Mouse (Mus musculus): ENCODE measurements around the gene Adamts17. TPM values are rescaled to one million over a fixed set of nuclear protein-coding genes. Genes with fewer than 3 reads are reported as not detected.

Adamts17 gene
- polyA plus RNA-seq, 2 experiments: 16.0 to 19.5 TPM

GRCm38 (mm10) chr7:67168288-67168687 lies 328.8 kb downstream of the Adamts17 start:
- no peaks in the 10 kb centered on the region for H3K9me3 ChIP-seq (ENCODE audit: control insufficient read depth, low read length)
- no peak overlapping the region for H3K27ac ChIP-seq (replicated peaks; ENCODE audit: low read depth, low read length)
- DNase-seq (ENCODE audit: low spot score) (no peak), ATAC-seq (ENCODE audit: low FRiP score, low read depth) (0 out of 2 replicates have a peak, but pooled peaks have one; percentile 34)
- peaks cover 13% of the 10 kb centered on the region for H3K4me1 ChIP-seq (ENCODE audit: control insufficient read depth, insufficient read depth, low read length)
- H3K27me3 ChIP-seq (ENCODE audit: control insufficient read depth, insufficient read depth, low read length): no peaks in the 10 kb centered on the region
- H3K4me2 ChIP-seq (replicated peaks; ENCODE audit: low read depth, low read length, severe bottlenecking): no peak overlapping the region
- H3K36me3 ChIP-seq (ENCODE audit: control insufficient read depth, insufficient read depth, low read length): no peaks in the 10 kb centered on the region
- H3K4me3 ChIP-seq (replicated peaks; ENCODE audit: low read length): no peak overlapping the region
- no peak for TF ChIP-seq POLR2A (IDR thresholded peaks at IDR 0.05; ENCODE audit: borderline replicate concordance, extremely low read depth, insufficient read depth, insufficient read length)
- 53% methylated on average over 9 of the region's 9 CpGs for WGBS
- H3K9ac ChIP-seq (ENCODE audit: low read depth, low read length, severe bottlenecking): no peak overlapping the region

GRCm38 (mm10) chr7:67168763-67169569 lies 329.4 kb downstream of the Adamts17 start:
- DNase-seq (ENCODE audit: low spot score): no peak
- H3K27me3 ChIP-seq (ENCODE audit: control insufficient read depth, insufficient read depth, low read length): no peaks in the 10 kb centered on the region

GRCm38 (mm10) chr7:67173522-67174195 lies 334.1 kb downstream of the Adamts17 start:
- WGBS: 65% methylated on average over 2 of the region's 2 CpGs
- no peak overlapping the region for H3K27ac ChIP-seq (replicated peaks; ENCODE audit: low read depth, low read length)
- no peak for TF ChIP-seq POLR2A (IDR thresholded peaks at IDR 0.05; ENCODE audit: borderline replicate concordance, extremely low read depth, insufficient read depth, insufficient read length)
- no peaks in the 10 kb centered on the region for H3K9me3 ChIP-seq (ENCODE audit: control insufficient read depth, low read length)
- no peaks in the 10 kb centered on the region for H3K27me3 ChIP-seq (ENCODE audit: control insufficient read depth, insufficient read depth, low read length)
- no peak for ATAC-seq (ENCODE audit: low FRiP score, low read depth)
- no peaks in the 10 kb centered on the region for H3K36me3 ChIP-seq (ENCODE audit: control insufficient read depth, insufficient read depth, low read length)
- no peak overlapping the region for H3K4me2 ChIP-seq (replicated peaks; ENCODE audit: low read depth, low read length, severe bottlenecking)
- H3K9ac ChIP-seq (ENCODE audit: low read depth, low read length, severe bottlenecking): no peak overlapping the region
- peaks cover 5% of the 10 kb centered on the region for H3K4me1 ChIP-seq (ENCODE audit: control insufficient read depth, insufficient read depth, low read length)
- H3K4me3 ChIP-seq (replicated peaks; ENCODE audit: low read length): no peak overlapping the region
- DNase-seq (ENCODE audit: low spot score): no peak

More at GRCm38 (mm10) chr7:67168763-67169569, 329.4 kb downstream of the Adamts17 start:
- H3K4me2 ChIP-seq (replicated peaks; ENCODE audit: low read depth, low read length, severe bottlenecking): no peak overlapping the region
- 55% methylated on average over 9 of the region's 9 CpGs for WGBS
- no peak overlapping the region for H3K4me3 ChIP-seq (replicated peaks; ENCODE audit: low read length)
- ATAC-seq (ENCODE audit: low FRiP score, low read depth): no peak
- H3K9me3 ChIP-seq (ENCODE audit: control insufficient read depth, low read length): no peaks in the 10 kb centered on the region
- no peaks in the 10 kb centered on the region for H3K36me3 ChIP-seq (ENCODE audit: control insufficient read depth, insufficient read depth, low read length)
- H3K27ac ChIP-seq (replicated peaks; ENCODE audit: low read depth, low read length): no peak overlapping the region
- H3K4me1 ChIP-seq (ENCODE audit: control insufficient read depth, insufficient read depth, low read length): peaks cover 13% of the 10 kb centered on the region
- no peak overlapping the region for H3K9ac ChIP-seq (ENCODE audit: low read depth, low read length, severe bottlenecking)
- TF ChIP-seq POLR2A (IDR thresholded peaks at IDR 0.05; ENCODE audit: borderline replicate concordance, extremely low read depth, insufficient read depth, insufficient read length): no peak

GRCm38 (mm10) chr7:67183786-67184185 lies 344.3 kb downstream of the Adamts17 start:
- H3K27me3 ChIP-seq (ENCODE audit: control insufficient read depth, insufficient read depth, low read length): no peaks in the 10 kb centered on the region
- ATAC-seq (ENCODE audit: low FRiP score, low read depth): no peak
- no peak overlapping the region for H3K9ac ChIP-seq (ENCODE audit: low read depth, low read length, severe bottlenecking)
- no peak overlapping the region for H3K4me3 ChIP-seq (replicated peaks; ENCODE audit: low read length)
- H3K36me3 ChIP-seq (ENCODE audit: control insufficient read depth, insufficient read depth, low read length): no peaks in the 10 kb centered on the region
- H3K9me3 ChIP-seq (ENCODE audit: control insufficient read depth, low read length): no peaks in the 10 kb centered on the region
- 32% methylated on average over 4 of the region's 4 CpGs for WGBS
- H3K4me2 ChIP-seq (replicated peaks; ENCODE audit: low read depth, low read length, severe bottlenecking): no peak overlapping the region
- H3K27ac ChIP-seq (replicated peaks; ENCODE audit: low read depth, low read length): no peak overlapping the region
- DNase-seq (ENCODE audit: low spot score): no peak
- TF ChIP-seq POLR2A (IDR thresholded peaks at IDR 0.05; ENCODE audit: borderline replicate concordance, extremely low read depth, insufficient read depth, insufficient read length): no peak
- H3K4me1 ChIP-seq (ENCODE audit: control insufficient read depth, insufficient read depth, low read length): no peaks in the 10 kb centered on the region

GRCm38 (mm10) chr7:67199412-67199811 lies 359.9 kb downstream of the Adamts17 start:
- 20% methylated on average over 10 of the region's 10 CpGs for WGBS
- Histone ChIP-seq H3K9me3 (ENCODE audit: control insufficient read depth, low read length) (no peaks in the 10 kb centered on the region), H3K4me1 (ENCODE audit: control insufficient read depth, insufficient read depth, low read length) (no peaks in the 10 kb centered on the region), H3K9ac (ENCODE audit: low read depth, low read length, severe bottlenecking) (no peak overlapping the region), H3K4me3 (replicated peaks; ENCODE audit: low read length) (no peak overlapping the region), H3K4me2 (replicated peaks; ENCODE audit: low read depth, low read length, severe bottlenecking) (no peak overlapping the region), H3K36me3 (ENCODE audit: control insufficient read depth, insufficient read depth, low read length) (no peaks in the 10 kb centered on the region), H3K27ac (replicated peaks; ENCODE audit: low read depth, low read length) (no peak overlapping the region), H3K27me3 (ENCODE audit: control insufficient read depth, insufficient read depth, low read length) (no peaks in the 10 kb centered on the region)
- 0 out of 2 replicates have a peak, but pooled peaks have one; percentile 57 for ATAC-seq (ENCODE audit: low FRiP score, low read depth)
- peak; percentile 76 for DNase-seq (ENCODE audit: low spot score)
- TF ChIP-seq POLR2A (IDR thresholded peaks at IDR 0.05; ENCODE audit: borderline replicate concordance, extremely low read depth, insufficient read depth, insufficient read length): no peak

Other genes starting within 250 kb of the Adamts17 start
- 8.7 and 8.8 TPM in 2 replicates for gene Asb7, start 150.1 kb upstream of the Adamts17 start, polyA plus RNA-seq (2012; rRNA removed)
- gene Asb7, start 150.1 kb upstream of the Adamts17 start, polyA plus RNA-seq (2014; fragmentation: Nextera tagmentation; extraction: Ambion mirVana): 13.5 and 14.8 TPM in 2 replicates
- gene Lins1, start 149.8 kb upstream of the Adamts17 start, polyA plus RNA-seq (2012; rRNA removed): 20.2 and 21.4 TPM in 2 replicates
- gene Lins1, start 149.8 kb upstream of the Adamts17 start, polyA plus RNA-seq (2014; fragmentation: Nextera tagmentation; extraction: Ambion mirVana): 22.6 and 24.9 TPM in 2 replicates
- 4.4 TPM in 2 replicates for gene Cers3, start 96.2 kb upstream of the Adamts17 start, polyA plus RNA-seq (2012; rRNA removed)
- gene Cers3, start 96.2 kb upstream of the Adamts17 start, polyA plus RNA-seq (2014; fragmentation: Nextera tagmentation; extraction: Ambion mirVana): 11.9 and 12.0 TPM in 2 replicates

Measured in limb, embryonic 14.5 days (tissue).